Mouse (Mus musculus): Measurements from ENCODE around the gene Shmt1.

Shmt1 gene

GRCm38 (mm10) chr11:60790472-60790871 is 21.0 kb downstream of the Shmt1 start:
- no peak for DNase-seq (ENCODE audit: low spot score)

DNA sequence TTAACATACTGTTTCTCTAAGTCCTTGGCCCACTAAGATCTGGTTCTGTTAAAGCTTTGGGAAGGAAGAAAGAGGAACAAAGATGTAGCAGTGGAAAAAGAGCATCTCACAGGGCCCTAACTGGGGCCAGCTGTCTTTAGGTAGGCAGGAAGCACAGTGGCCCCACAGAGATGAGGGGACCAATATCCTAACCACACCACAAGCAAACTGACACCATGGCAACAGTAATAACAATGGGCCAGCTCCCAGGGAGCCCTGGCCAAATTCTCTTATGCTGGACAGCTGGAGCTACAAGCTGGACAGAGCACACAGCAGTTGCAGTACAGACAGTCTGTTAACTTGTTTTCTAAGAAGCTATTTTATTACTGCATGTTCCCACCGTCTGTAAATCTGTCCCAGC is 23.9 kb downstream of the Shmt1 start:
- no peak for DNase-seq (ENCODE audit: low spot score)

DNA sequence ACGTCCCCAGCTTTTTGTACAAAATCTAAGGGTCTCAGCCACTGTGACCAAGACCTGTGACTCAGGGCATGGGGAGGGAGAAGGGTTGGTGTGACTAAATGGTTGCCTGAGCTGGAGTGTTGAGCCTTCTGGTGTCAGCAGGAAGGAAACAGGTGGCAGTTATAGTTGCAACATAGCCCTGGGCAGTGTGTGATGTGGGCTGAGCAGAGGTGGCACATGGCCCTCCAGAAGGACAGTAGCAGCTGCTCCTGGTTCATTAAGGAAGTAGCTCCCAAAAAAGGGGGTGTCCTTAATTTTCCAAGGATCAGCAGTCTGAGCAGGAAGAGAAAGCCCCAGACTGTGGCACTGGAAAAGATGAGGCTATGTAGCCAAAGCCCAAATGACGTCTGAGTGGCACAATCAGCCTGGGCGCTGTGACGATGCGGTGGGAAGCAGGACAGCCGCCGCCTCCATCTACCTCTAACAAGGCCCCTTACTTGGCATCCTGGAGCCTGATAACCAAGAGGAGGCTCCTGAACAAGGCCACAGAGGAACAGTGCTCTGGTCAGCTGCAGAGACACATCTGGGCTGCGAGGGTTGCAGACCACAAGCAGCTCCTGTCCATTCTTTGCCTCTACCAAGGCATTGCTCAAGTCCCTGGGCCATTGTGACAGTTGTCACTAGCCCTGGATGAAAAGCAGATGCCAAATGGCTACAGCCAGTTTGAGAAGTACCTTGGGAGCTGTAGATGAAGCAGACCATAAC is 27.2 kb downstream of the Shmt1 start:
- no peak for DNase-seq (ENCODE audit: low spot score)

DNA sequence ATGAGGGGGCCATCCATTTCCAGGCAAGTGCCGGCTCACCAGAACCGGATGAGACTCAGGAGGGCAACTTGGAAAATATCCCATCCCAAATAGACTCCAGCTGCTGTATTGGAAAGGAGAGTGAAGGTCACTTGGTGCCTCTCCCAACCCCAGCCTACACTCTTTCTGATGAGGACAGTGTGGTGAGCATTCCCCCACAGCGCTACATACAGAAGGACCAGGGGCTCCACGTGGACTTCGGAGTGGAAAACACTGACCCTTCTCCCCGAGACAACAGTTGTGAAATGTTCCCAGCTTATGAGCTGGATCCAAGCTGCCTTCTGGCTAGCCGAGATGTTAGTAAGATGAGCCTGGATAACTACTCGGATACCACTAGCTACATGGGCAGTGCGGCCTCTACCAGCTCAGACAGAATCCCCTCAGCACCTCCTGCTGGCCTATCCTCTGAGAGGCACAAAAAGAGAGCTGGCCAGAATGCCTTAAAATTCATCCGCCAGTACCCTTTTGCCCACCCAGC is 31.8 kb downstream of the Shmt1 start:
- DNase-seq (ENCODE audit: low spot score), result no peak

- no peak for DNase-seq (ENCODE audit: low spot score)
Measured at GRCm38 (mm10) chr11:60777801-60778370, 33.6 kb downstream of the Shmt1 start.

DNA sequence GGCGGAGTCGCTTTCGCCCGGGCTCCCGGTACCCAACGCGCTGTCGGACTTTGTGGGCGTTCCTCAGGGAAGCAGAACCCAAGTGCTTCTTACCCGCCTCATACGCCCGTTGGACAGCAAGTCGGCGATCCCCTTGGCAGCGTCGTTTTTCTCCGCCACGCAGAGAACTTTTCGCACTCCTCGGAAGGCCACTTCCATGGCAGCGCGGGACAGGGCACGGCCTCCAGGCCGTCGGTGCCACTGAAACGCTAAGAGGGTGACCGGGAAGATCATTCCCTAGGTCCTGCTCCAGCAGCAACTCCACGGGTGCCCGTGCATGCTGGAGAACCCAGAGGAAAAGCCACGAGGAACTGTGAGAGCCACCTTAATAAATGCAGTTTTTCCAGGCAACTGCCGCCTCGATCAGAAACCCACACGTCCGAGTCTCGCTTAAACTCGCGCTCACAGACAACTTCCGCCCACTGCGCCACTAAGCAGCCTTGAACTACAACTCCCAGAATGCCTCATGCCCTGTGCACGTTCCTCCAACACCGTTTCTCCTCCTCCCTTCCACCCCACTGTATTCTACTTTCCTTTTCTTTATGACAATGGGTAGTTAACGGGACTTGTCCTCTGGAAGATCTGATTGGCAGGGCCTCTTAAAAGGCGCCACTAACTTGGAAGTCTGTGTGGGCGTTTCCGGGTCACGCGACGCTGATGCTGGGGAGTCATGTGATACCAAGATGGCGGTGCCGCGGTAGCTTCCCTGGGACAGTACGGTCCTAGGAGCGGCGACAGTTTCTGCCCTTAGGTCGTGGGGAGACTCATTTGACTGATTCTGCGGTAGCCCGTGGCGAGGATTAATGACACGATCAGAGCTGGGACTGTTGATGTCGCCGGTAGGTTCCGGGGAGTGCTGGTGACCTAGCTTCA is 34.4 kb downstream of the Shmt1 start, which contains the start of the genes Top3a and Smcr8:
Gene Top3a (minus strand): TSS at position 537 of the 912 bp plus-strand sequence.
Gene Smcr8 (plus strand): TSS at position 696 of the 912 bp plus-strand sequence.
- peak; percentile 92 for DNase-seq (ENCODE audit: low spot score)

DNA sequence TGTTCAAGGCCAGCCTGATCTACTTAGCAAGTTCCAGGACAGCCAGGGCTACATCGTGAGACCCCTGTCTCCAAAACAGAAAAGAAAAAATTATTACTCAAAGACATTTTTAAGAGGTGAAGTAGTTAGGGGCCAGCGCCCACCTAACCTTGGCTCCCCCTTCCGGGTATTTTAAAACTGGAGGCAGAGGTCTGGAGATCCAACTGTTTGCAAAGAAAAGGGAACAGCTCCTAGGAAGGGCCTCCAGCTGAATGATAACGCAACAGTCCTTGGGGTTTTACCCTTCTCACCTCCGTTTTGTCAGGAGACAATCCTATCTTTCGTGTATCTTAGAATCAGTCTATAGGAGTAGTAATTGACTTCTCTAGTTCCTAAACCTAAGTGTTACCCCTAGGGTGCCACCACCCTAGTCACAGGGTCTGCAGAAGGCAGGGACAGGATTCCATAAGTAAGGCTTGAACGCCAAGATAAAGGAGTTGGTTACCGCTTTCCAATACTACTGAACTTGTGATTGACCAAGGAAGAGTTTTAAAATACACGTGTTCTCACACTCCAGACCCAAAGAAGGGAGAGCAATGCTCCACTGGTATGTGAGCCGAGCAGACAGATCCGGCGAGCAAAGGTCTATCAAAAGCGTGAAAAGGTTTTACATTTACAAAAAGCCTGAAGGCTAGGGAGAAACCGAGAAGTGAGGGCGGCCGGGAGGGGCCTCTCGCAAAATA is 35.2 kb downstream of the Shmt1 start:
- no peak for DNase-seq (ENCODE audit: low spot score)

DNA sequence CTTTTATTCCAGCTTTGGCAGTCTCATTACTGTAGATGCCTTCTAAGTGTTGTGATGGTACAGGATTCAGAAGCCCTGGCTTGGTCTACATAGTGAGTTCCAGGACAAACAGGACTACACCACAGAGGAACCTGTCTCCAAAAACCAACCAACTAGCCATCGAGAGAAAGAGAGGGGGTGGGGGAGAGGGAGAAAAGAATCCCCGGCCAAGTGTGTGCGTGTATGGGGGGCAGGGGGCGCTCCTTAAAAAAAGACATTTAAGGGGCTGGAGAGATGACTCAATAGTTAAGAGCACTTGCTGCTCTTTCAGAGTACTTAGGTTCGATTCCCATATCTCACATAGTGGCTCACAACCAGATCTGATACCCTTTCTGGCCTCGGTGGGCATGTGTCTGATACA is 35.9 kb downstream of the Shmt1 start:
- DNase-seq (ENCODE audit: low spot score), result no peak

DNA sequence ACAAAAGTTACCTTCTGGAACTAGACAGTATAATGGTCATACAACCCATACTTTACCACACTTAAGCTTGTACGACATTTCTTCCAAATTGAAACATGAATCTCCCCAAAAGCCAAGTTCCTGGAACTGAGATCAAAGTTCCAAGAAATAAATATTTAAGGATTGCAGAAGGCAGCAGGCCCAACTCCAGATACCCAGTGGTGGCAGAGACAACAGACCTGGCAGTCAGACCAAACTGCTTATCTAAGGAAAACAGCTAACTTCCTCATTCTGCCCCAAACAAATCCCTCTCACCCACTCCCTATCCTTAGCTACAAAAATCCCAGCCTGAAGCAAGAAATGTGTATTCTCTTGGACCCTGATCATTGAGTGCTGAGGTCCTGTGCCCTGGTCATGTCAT is 36.7 kb downstream of the Shmt1 start:
- DNase-seq (ENCODE audit: low spot score), result no peak

DNA sequence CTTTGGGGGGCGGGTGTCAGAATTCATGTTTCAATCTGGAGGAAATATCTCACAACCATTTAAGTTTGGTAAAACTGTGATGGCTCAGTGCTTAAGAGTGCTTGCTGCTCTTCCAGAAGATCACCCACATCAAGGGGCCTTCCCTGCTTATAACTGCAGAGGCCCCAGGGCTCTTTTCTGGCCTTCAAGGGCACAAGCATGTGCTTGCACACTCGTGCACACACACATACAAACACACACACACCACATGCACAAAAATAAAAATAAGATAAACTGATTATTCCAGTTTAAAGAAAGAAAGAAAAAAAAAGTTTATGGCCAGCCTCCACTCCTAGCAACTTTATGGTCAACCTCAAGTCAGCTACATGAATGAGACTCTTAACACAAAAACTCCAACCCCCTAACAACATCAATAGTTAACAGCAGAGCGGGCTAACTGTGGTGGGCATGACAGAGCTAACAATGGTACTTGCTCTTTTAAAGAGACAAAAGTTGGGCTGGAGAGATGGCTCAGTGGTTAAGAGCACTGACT is 37.3 kb downstream of the Shmt1 start:
- no peak for DNase-seq (ENCODE audit: low spot score)

- DNase-seq (ENCODE audit: low spot score), result no peak
Measured at GRCm38 (mm10) chr11:60772161-60772560, 39.4 kb downstream of the Shmt1 start.

GRCm38 (mm10) chr11:60770776-60771175 is 40.7 kb downstream of the Shmt1 start:
- no peak for DNase-seq (ENCODE audit: low spot score)

DNA sequence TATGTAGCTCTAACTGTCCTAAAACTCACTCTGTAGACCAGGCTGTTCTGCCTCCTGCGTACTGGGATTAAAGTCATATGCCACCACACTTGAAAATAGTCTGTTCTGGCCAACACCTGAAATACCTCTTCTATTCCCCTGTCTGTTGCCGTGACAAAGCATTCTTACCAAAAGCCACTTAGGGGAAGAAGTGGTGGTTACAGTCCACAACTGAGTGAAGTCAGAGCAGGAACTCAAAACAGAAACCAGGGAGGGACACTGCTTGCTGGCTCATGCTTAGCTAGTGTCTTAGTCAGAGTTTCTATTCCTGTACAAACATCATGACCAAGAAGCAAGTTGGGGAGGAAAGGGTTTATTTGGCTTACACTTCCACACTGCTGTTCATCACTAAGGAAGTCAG is 42.2 kb downstream of the Shmt1 start:
- no peak for DNase-seq (ENCODE audit: low spot score)

DNA sequence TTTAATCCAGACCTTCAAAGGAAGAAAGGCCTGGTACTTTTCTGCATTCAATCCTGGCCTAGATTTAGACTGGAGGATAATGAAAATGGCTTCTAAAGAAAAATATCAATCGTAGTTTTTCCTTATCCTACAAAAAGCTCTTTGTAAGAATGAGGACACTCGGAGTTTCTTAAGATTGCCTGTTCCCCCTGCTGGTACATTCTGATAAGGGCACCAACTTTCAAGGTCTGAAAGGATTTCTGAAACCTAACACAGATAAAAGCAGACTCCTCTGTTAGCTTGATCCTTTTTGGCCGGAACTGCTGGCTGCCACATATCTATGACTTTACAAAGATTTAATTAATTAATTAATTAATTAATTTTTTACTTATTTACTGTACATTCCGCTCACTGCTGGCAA is 44.5 kb downstream of the Shmt1 start:
- DNase-seq (ENCODE audit: low spot score), result no peak

DNA sequence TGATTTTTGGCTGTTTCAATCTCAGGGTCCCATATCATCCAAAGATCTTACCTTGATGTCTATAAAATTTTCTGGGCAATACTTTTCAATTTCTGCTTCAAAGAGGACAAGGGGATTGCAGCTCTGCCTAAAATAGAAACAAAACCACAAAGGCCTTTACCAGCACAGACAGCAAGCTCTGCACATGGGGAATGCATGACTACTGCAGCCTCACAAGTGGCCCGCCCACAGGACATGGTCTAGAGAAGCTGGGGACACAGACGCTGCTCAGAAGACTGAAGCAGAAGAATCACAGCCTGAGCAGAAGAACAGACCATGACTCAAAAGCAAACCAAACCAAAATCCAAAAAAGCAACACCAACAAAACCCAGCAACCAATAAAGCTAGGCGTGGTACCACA is 49.8 kb downstream of the Shmt1 start:
- no peak for DNase-seq (ENCODE audit: low spot score)

DNA sequence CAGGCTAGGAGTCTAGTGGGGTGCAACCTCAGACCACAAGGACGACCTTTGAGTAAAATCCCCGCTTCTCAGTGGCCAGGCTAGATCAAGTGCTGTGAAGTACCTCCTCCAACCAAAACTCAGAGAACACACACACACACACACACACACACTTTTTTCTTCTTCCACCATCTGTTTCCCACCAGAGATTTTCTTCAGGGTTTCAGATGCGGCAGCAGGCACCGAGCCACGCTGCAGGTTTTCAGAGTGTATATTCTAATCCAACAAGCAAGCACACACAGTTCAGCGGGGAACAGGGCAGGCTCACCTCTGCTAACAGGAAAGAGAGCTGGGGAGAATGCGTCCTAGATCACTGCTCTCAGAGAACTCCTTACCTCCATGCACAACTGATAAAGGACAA is 55.9 kb downstream of the Shmt1 start:
- DNase-seq (ENCODE audit: low spot score), result no peak

- no peak for DNase-seq (ENCODE audit: low spot score)
Measured at GRCm38 (mm10) chr11:60740321-60740720, 71.2 kb downstream of the Shmt1 start.

All from T-cell, adult 2 months (primary cell).